Mouse (Mus musculus): Measurements from ENCODE around the gene Raver2. TPM values are rescaled to one million over a fixed set of nuclear protein-coding genes. Genes with fewer than 3 reads are reported as not detected.

Raver2 gene
- polyA plus RNA-seq, 1 experiment from 2014 or later = 12.2 TPM

GRCm38 (mm10) chr4:101146891-101147655 lies 78.3 kb downstream of the Raver2 start:
- 91% methylated on average over 11 of the region's 11 CpGs for WGBS
- Histone ChIP-seq H3K4me3 (ENCODE audit: low read depth, low read length) (no peak overlapping the region), H3K4me1 (ENCODE audit: control insufficient read depth, insufficient read depth, low read length) (no peaks in the 10 kb centered on the region), H3K36me3 (ENCODE audit: control insufficient read depth, insufficient read depth, low read length) (no peaks in the 10 kb centered on the region; the same call in 1 of the 2 replicates), H3K4me2 (ENCODE audit: low read depth, severe bottlenecking) (no peak overlapping the region), H3K9ac (ENCODE audit: low read length) (no peak overlapping the region), H3K27me3 (ENCODE audit: control insufficient read depth, insufficient read depth, low read length) (no peaks in the 10 kb centered on the region), H3K9me3 (ENCODE audit: control insufficient read depth, low read length) (no peaks in the 10 kb centered on the region), H3K27ac (replicated peaks; ENCODE audit: low read depth, low read length) (no peak overlapping the region)
- ATAC-seq (ENCODE audit: insufficient number of reproducible peaks, low FRiP score, low TSS enrichment, low read depth) (no peak), DNase-seq (ENCODE audit: low spot score) (no peak)

DNA sequence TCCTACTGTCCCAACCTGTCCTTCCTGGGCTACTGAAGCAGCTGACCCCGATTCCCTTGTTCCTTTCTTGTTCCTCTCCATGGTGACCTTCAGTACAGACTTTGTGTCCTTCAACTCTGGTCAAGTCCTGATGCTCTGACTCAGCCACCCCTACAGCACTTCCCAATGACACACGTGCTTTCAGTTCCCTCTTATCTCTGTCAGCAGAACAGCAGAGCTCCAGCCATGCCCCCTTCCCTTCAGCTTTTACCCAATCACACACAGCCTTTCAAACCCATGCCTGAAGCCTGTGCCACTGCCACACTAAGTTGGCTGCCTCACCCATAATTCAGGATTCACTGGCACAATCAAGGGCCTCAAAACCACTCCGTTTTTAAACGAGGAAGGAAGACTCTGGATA lies 86.8 kb downstream of the Raver2 start:
- peaks cover 9% of the 10 kb centered on the region for H3K36me3 ChIP-seq (ENCODE audit: control insufficient read depth, insufficient read depth, low read length)
- 82% methylated on average over 4 of the region's 4 CpGs for WGBS
- no peak overlapping the region for H3K4me2 ChIP-seq (ENCODE audit: low read depth, severe bottlenecking)
- peaks cover 2% of the 10 kb centered on the region; the same call in 1 of the 2 replicates for H3K4me1 ChIP-seq (ENCODE audit: control insufficient read depth, insufficient read depth, low read length)
- DNase-seq (ENCODE audit: low spot score) (no peak), ATAC-seq (ENCODE audit: insufficient number of reproducible peaks, low FRiP score, low TSS enrichment, low read depth) (no peak)
- H3K27ac ChIP-seq (replicated peaks; ENCODE audit: low read depth, low read length) = no peak overlapping the region
- H3K27me3 ChIP-seq (ENCODE audit: control insufficient read depth, insufficient read depth, low read length) = no peaks in the 10 kb centered on the region
- no peak overlapping the region for H3K4me3 ChIP-seq (ENCODE audit: low read depth, low read length)
- no peak overlapping the region for H3K9ac ChIP-seq (ENCODE audit: low read length)
- no peaks in the 10 kb centered on the region for H3K9me3 ChIP-seq (ENCODE audit: control insufficient read depth, low read length)

- no peak overlapping the region for H3K27ac ChIP-seq (replicated peaks; ENCODE audit: low read depth, low read length)
- 89% methylated on average over 5 of the region's 5 CpGs for WGBS
- no peaks in the 10 kb centered on the region for H3K27me3 ChIP-seq (ENCODE audit: control insufficient read depth, insufficient read depth, low read length)
- H3K36me3 ChIP-seq (ENCODE audit: control insufficient read depth, insufficient read depth, low read length) = peaks cover 9% of the 10 kb centered on the region
- DNase-seq (ENCODE audit: low spot score) (no peak), ATAC-seq (ENCODE audit: insufficient number of reproducible peaks, low FRiP score, low TSS enrichment, low read depth) (no peak)
- H3K9me3 ChIP-seq (ENCODE audit: control insufficient read depth, low read length) = no peaks in the 10 kb centered on the region
- H3K4me2 ChIP-seq (ENCODE audit: low read depth, severe bottlenecking) = no peak overlapping the region
- H3K4me3 ChIP-seq (ENCODE audit: low read depth, low read length) = no peak overlapping the region
- no peak overlapping the region for H3K9ac ChIP-seq (ENCODE audit: low read length)
- H3K4me1 ChIP-seq (ENCODE audit: control insufficient read depth, insufficient read depth, low read length) = peaks cover 2% of the 10 kb centered on the region; the same call in 1 of the 2 replicates
These were observed 88.7 kb downstream of the Raver2 start for GRCm38 (mm10) chr4:101157476-101157875.

- H3K4me2 ChIP-seq (ENCODE audit: low read depth, severe bottlenecking) = no peak overlapping the region
- H3K9ac ChIP-seq (ENCODE audit: low read length) = no peak overlapping the region
- peaks cover 2% of the 10 kb centered on the region; the same call in 1 of the 2 replicates for H3K4me1 ChIP-seq (ENCODE audit: control insufficient read depth, insufficient read depth, low read length)
- H3K9me3 ChIP-seq (ENCODE audit: control insufficient read depth, low read length) = no peaks in the 10 kb centered on the region
- no peak for DNase-seq (ENCODE audit: low spot score)
- no peak overlapping the region for H3K4me3 ChIP-seq (ENCODE audit: low read depth, low read length)
- H3K27me3 ChIP-seq (ENCODE audit: control insufficient read depth, insufficient read depth, low read length) = no peaks in the 10 kb centered on the region
- H3K27ac ChIP-seq (replicated peaks; ENCODE audit: low read depth, low read length) = no peak overlapping the region
- no peak for ATAC-seq (ENCODE audit: insufficient number of reproducible peaks, low FRiP score, low TSS enrichment, low read depth)
- H3K36me3 ChIP-seq (ENCODE audit: control insufficient read depth, insufficient read depth, low read length) = peaks cover 11% of the 10 kb centered on the region
- WGBS = 91% methylated on average over 6 of the region's 6 CpGs
These were observed 89.5 kb downstream of the Raver2 start for GRCm38 (mm10) chr4:101158282-101158681.

DNA sequence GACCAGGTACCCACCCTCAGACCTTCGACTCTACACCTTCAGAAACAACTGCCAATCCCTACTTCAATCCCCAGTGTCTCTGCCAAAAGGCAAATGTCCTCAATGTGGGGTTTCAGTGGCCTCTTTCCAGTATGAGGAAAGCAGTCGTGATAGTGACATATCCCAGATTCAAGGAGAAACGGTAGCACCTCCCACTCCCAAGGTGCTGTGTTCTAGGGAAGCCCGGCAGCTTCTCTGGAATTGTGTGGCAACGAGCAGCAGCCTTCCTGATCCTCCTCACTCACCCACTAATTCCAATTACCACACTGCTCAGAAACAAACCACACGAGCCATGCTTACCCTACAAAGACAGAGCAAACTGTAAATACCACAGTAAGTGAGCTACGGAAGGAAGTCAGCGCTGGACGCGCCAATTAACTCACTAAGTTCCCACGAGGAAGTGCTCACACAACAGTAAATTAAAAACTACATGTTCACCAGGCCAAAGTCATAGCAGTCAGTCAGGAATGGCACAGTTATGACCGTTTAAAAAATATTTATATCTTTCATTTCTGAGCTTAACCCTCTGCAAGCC lies 90.5 kb downstream of the Raver2 start:
- H3K27me3 ChIP-seq (ENCODE audit: control insufficient read depth, insufficient read depth, low read length) = no peaks in the 10 kb centered on the region
- peaks cover 8% of the 10 kb centered on the region for H3K36me3 ChIP-seq (ENCODE audit: control insufficient read depth, insufficient read depth, low read length)
- ATAC-seq (ENCODE audit: insufficient number of reproducible peaks, low FRiP score, low TSS enrichment, low read depth) (no peak), DNase-seq (ENCODE audit: low spot score) (no peak)
- H3K4me2 ChIP-seq (ENCODE audit: low read depth, severe bottlenecking) = no peak overlapping the region
- no peaks in the 10 kb centered on the region for H3K9me3 ChIP-seq (ENCODE audit: control insufficient read depth, low read length)
- 65% methylated on average over 12 of the region's 12 CpGs for whole genome bisulfite sequencing
- H3K4me1 ChIP-seq (ENCODE audit: control insufficient read depth, insufficient read depth, low read length) = peaks cover 2% of the 10 kb centered on the region; the same call in 1 of the 2 replicates
- H3K4me3 ChIP-seq (ENCODE audit: low read depth, low read length) = no peak overlapping the region
- H3K9ac ChIP-seq (ENCODE audit: low read length) = no peak overlapping the region
- H3K27ac ChIP-seq (replicated peaks; ENCODE audit: low read depth, low read length) = no peak overlapping the region

GRCm38 (mm10) chr4:101160821-101161220 lies 92.0 kb downstream of the Raver2 start:
- Histone ChIP-seq H3K9ac (ENCODE audit: low read length) (no peak overlapping the region), H3K27me3 (ENCODE audit: control insufficient read depth, insufficient read depth, low read length) (no peaks in the 10 kb centered on the region), H3K4me3 (ENCODE audit: low read depth, low read length) (no peak overlapping the region), H3K36me3 (ENCODE audit: control insufficient read depth, insufficient read depth, low read length) (peaks cover 8% of the 10 kb centered on the region), H3K27ac (replicated peaks; ENCODE audit: low read depth, low read length) (no peak overlapping the region), H3K4me1 (ENCODE audit: control insufficient read depth, insufficient read depth, low read length) (peaks cover 2% of the 10 kb centered on the region; the same call in 1 of the 2 replicates), H3K4me2 (ENCODE audit: low read depth, severe bottlenecking) (no peak overlapping the region), H3K9me3 (ENCODE audit: control insufficient read depth, low read length) (no peaks in the 10 kb centered on the region)
- ATAC-seq (ENCODE audit: insufficient number of reproducible peaks, low FRiP score, low TSS enrichment, low read depth) (no peak), DNase-seq (ENCODE audit: low spot score) (no peak)
- 100% methylated on average over 1 of the region's 1 CpGs for WGBS

DNA sequence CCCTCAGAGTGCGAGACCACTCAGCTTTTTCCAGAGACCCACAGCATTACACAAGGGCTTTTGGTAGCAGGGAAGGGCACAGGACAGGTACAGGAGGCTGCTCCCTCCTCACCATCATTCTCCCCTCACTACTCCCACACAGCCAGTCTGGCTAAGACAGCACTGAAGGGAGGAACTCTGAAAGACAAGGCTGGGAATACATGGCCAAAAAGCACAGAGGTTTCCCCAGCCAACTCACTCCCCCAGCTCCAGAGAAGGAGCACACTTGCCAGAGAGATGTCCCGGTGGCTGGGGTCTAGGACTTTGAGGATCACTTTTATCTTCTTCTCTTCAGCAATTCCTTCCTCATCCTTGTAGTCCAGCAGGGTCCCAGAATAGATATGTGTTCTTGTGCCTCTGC lies 95.4 kb downstream of the Raver2 start:
- H3K9ac ChIP-seq (ENCODE audit: low read length) = no peak overlapping the region
- DNase-seq (ENCODE audit: low spot score) (no peak), ATAC-seq (ENCODE audit: insufficient number of reproducible peaks, low FRiP score, low TSS enrichment, low read depth) (no peak)
- no peak overlapping the region for H3K4me2 ChIP-seq (ENCODE audit: low read depth, severe bottlenecking)
- no peak overlapping the region for H3K27ac ChIP-seq (replicated peaks; ENCODE audit: low read depth, low read length)
- H3K4me1 ChIP-seq (ENCODE audit: control insufficient read depth, insufficient read depth, low read length) = peaks cover 2% of the 10 kb centered on the region; the same call in 1 of the 2 replicates
- 0 out of 2 replicates have a peak, but pooled peaks cover 4% of the 10 kb centered on the region for H3K36me3 ChIP-seq (ENCODE audit: control insufficient read depth, insufficient read depth, low read length)
- no peak overlapping the region for H3K4me3 ChIP-seq (ENCODE audit: low read depth, low read length)
- H3K27me3 ChIP-seq (ENCODE audit: control insufficient read depth, insufficient read depth, low read length) = no peaks in the 10 kb centered on the region
- 87% methylated on average over 2 of the region's 2 CpGs for WGBS
- no peaks in the 10 kb centered on the region for H3K9me3 ChIP-seq (ENCODE audit: control insufficient read depth, low read length)

DNA sequence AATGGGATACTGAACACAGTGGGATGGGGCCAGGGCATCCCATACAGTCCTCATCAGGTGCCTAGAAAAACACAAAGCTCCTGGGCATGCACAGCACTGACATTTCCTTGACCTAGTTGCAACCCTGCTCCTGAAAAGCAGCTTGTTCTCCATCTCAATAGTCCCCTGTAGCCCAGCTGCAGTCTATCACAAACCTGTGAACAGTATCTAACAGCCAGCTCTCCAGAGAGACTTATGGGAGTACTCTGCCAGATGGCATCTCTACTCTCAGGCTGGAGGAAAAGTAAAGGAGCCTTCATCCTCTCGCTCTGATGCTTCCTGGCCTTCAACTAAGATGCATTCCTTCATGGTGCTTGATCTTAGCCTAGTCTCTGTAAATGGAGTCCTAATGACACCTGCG lies 95.9 kb downstream of the Raver2 start:
- Histone ChIP-seq H3K27ac (replicated peaks; ENCODE audit: low read depth, low read length) (no peak overlapping the region), H3K4me1 (ENCODE audit: control insufficient read depth, insufficient read depth, low read length) (0 out of 2 replicates have a peak, but pooled peaks cover 2% of the 10 kb centered on the region), H3K27me3 (ENCODE audit: control insufficient read depth, insufficient read depth, low read length) (no peaks in the 10 kb centered on the region), H3K9ac (ENCODE audit: low read length) (no peak overlapping the region), H3K9me3 (ENCODE audit: control insufficient read depth, low read length) (no peaks in the 10 kb centered on the region), H3K36me3 (ENCODE audit: control insufficient read depth, insufficient read depth, low read length) (0 out of 2 replicates have a peak, but pooled peaks cover 4% of the 10 kb centered on the region), H3K4me3 (ENCODE audit: low read depth, low read length) (no peak overlapping the region), H3K4me2 (ENCODE audit: low read depth, severe bottlenecking) (no peak overlapping the region)
- 92% methylated on average over 2 of the region's 2 CpGs for WGBS
- no peak for DNase-seq (ENCODE audit: low spot score)
- no peak for ATAC-seq (ENCODE audit: insufficient number of reproducible peaks, low FRiP score, low TSS enrichment, low read depth)

Data from limb, embryonic 11.5 days (tissue).